Mouse (Mus musculus) NIH3T3 (cell line): ENCODE data around the gene Ccdc32.

Source experiments
- DNase-seq: peaks from one replicate; pipeline ENCODE4 v3.0.0-alpha.2; 2012; ENCODE audit warnings: low read depth

Ccdc32 gene

GRCm38 (mm10) chr2:119015604-119016180, 13.5 kb downstream of the Ccdc32 start:
- DNase-seq: no peak

GRCm38 (mm10) chr2:119014989-119015388, 14.2 kb downstream of the Ccdc32 start:
- DNase-seq: no peak

- peak; percentile 71 for DNase-seq
These were observed 19.8 kb downstream of the Ccdc32 start for GRCm38 (mm10) chr2:119009376-119009775.

GRCm38 (mm10) chr2:119006886-119007285, 22.3 kb downstream of the Ccdc32 start:
- DNase-seq: no peak

- no peak for DNase-seq
These were observed 30.1 kb downstream of the Ccdc32 start for GRCm38 (mm10) chr2:118999025-118999639.

GRCm38 (mm10) chr2:118998115-118998866, 30.9 kb downstream of the Ccdc32 start:
- DNase-seq: no peak

- no peak for DNase-seq
These were observed 32.4 kb downstream of the Ccdc32 start for GRCm38 (mm10) chr2:118996798-118997105.

- DNase-seq: no peak
These were observed 33.0 kb downstream of the Ccdc32 start for GRCm38 (mm10) chr2:118995919-118996797.

- no peak for DNase-seq
These were observed 33.7 kb downstream of the Ccdc32 start for GRCm38 (mm10) chr2:118995490-118995889.

GRCm38 (mm10) chr2:118983812-118984211, 45.4 kb downstream of the Ccdc32 start:
- DNase-seq: peak; percentile 53

- DNase-seq: no peak
These were observed 48.4 kb downstream of the Ccdc32 start for GRCm38 (mm10) chr2:118980841-118981240.

GRCm38 (mm10) chr2:118978064-118978463, 51.1 kb downstream of the Ccdc32 start:
- peak; percentile 40 for DNase-seq

GRCm38 (mm10) chr2:118976941-118977340, 52.3 kb downstream of the Ccdc32 start:
- no peak for DNase-seq

GRCm38 (mm10) chr2:118976282-118976929, 52.8 kb downstream of the Ccdc32 start:
- DNase-seq: peak; percentile 90

- DNase-seq: peak; percentile 9
These were observed 53.3 kb downstream of the Ccdc32 start for GRCm38 (mm10) chr2:118975855-118976254.

- peak; percentile 91 for DNase-seq
These were observed 56.4 kb downstream of the Ccdc32 start for GRCm38 (mm10) chr2:118972687-118973376.

- DNase-seq: no peak
These were observed 57.1 kb downstream of the Ccdc32 start for GRCm38 (mm10) chr2:118972048-118972447.

GRCm38 (mm10) chr2:118969585-118970147, 59.5 kb downstream of the Ccdc32 start:
- no peak for DNase-seq
